Mouse (Mus musculus): ENCODE data around the gene St3gal6.
"Not testable (repeated sequence)": the region's sequence is repeated elsewhere in the genome, so short reads cannot be mapped to it uniquely, and the experiment has no call there.

The St3gal6 gene

DNA sequence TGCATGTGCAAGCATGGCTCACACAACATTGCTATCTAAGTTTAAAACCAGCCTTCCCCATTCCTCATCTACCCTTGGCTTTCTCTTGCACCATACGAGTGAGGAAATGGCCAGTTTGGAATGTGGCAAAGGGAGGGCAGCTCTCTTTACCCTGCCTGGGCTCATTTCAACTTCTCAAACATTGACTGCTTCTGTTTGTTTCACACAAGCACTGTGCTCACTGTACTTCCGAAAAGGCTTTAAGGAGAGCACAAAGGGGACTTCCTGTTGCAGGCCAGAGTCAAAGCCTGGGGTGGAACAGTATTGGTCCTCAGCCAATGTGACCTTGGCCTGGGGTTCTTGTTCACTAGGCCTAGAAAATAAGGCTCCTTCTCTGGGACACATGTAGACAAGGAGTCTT is 47.7 kb downstream of the St3gal6 start:
- DNase-seq (ENCODE audit: low read depth, low spot score): no peak

DNA sequence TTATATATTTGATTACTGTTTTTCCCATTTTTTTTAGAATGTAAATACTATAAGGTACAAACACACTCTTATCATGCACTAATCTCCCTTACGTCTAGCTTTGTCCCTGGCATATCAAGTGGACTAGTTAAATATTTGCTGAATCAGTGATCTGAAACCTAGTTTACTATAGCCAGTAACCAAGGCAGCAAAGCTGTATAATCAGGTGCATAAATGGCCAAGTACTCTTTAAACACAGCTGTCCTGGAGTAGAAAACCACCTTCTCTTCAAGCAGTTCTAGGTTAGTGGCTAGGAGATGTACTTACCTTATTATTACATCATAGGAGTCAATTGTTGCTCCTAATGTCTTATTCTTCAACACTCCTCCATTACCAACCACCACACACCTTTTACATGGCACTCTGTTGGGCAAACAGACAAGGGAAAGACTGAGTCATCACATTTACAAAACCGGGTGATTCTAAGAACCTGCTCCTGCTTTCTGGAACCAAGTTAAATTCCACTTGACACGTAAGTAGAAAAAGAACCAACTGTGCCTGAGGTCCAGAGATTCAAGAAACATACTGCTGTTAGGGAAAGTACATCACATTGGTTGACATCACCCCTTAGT is 48.4 kb downstream of the St3gal6 start:
- DNase-seq (ENCODE audit: low read depth, low spot score): no peak

DNA sequence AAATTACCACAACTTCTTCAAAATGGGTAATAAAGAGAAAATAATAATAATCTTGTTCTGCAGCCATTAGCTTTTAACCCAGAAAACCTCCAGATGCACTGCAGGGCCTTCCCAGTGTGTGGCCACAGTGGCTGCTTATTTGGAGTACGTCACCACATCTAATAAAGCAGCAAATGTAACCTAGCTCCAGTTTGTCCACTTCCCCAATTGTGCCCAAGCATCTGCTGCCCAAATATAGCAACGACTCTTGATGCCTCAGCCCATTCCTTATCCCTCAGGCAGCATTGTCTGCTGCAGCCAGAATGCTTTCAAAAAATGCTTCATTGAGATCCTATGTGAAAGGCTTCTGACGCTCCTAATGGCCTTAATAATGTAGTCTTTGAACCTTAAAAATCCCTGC is 49.2 kb downstream of the St3gal6 start:
- DNase-seq (ENCODE audit: low read depth, low spot score): no peak

DNA sequence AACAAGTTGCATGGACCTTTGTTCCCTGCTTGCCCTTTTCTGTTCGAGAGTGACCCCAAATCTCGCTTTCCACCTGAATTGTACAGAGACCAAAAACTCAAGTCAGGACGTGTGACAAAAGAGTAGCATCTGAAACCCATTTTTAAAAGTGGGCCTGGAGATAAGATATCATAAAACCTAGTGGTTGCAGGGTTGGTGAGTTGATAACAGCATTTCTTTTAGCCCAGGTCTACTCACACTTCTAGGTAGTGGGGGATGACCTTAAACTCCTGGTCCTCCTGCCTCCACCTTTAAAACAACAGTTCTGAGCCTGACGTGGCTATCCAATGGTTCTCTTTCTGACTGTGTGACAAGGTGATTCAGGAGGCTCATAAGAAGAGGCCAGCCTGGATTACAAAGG is 53.2 kb downstream of the St3gal6 start:
- DNase-seq (ENCODE audit: low read depth, low spot score): no peak

DNA sequence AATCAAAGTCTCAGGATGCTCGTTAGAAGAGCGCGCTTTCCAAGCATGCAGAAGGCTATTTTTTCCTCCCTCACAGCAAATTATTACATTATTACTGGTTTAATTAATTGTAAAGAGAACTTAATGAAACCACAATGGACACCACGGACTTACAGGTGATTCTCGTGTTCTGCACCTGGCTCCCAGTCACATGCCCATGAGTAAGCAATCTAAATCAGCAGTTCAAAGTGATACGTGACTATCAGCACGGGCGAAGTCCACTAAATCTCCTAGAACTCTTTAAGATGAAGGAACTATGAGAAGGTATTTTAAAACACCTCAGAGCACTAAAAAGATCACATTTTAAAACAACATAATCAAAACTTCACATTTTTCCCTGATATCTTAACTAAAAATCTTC is 54.0 kb downstream of the St3gal6 start:
- no peak for DNase-seq (ENCODE audit: low read depth, low spot score)

DNA sequence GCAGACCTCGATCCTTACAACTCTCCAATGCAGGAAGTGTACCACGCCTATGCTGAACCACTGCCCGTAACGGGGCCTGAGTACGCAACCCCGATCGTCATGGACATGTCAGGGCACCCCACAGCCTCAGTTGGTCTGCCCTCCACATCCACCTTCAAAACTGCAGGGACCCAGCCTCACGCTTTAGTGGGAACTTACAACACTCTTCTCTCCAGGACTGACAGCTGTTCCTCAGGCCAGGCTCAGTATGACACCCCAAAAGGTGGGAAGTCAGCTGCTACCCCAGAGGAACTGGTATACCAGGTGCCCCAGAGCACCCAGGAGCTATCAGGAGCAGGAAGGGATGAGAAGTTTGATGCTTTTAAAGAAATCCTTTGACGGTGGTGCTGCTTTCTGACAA is 58.6 kb downstream of the St3gal6 start:
- no peak for DNase-seq (ENCODE audit: low read depth, low spot score)

DNA sequence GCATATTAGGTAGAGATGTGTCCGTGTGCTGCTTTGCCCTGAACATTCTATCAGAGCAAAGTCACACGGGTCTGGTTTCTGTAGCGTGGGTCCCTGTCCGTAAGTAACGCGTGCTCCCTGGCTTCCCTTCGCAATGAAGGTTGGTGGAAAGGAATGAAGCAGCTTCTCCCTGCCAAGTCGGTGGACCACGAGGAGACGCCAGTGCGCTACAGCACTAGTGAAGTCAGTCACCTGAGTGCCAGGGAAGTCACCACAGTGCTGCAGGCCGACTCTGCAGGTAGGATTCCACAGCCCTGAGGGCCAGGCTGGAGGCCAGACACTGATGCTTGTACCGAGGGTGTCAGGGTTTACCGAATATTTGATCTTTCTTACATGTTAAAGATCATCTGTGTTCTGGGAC is 60.0 kb downstream of the St3gal6 start:
- no peak for DNase-seq (ENCODE audit: low read depth, low spot score)

DNA sequence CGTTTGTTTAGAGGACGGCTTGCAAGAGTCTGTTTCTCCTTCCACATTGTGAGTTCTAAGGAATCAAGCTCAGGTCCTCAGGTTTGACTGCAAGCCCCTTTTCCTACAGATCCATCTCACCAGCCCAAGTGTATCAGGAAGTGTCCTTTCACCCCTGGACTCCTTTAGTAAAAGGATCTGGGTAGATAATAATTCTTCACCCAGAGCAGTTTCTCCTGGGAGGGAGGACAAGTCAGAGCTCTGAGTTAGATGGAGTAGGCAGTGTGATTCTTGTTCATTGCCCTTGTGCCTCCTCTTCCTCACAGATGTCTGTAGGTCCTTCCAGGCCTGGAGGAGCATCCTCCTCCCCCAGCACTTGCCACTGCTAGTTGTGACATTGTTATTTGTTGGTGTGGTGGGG is 61.5 kb downstream of the St3gal6 start:
- no peak for DNase-seq (ENCODE audit: low read depth, low spot score)

DNA sequence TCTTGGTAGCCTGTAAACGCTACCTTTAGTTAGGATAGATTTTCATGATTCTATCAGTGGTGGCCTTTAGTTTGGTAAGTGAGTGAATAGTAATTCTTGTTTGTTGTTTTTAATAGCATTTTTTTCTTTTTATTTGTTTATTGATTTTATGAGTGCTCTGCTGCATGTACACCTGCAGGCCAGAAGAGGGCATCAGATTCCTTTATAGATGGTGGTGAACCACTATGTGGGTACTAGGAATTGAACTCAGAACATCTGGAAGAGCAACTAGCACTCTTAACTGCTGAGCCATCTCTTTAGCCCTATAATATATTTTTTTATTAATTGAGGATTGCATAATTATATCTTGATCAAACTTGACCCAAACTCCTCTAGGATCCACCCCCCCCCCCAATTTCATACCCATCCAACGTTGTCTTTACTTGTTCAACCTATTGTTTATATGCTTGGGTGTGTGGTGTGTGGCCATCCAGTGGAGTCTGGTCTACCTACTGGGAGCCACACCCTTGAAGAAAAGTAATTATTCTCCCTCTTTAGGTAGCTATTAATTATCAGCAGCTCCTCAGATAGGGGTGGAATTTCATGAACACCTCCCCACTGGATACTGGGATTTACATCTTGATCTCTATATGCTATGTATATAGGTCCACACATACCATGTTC is 62.1 kb downstream of the St3gal6 start:
- DNase-seq (ENCODE audit: low read depth, low spot score): peak; percentile 47

DNA sequence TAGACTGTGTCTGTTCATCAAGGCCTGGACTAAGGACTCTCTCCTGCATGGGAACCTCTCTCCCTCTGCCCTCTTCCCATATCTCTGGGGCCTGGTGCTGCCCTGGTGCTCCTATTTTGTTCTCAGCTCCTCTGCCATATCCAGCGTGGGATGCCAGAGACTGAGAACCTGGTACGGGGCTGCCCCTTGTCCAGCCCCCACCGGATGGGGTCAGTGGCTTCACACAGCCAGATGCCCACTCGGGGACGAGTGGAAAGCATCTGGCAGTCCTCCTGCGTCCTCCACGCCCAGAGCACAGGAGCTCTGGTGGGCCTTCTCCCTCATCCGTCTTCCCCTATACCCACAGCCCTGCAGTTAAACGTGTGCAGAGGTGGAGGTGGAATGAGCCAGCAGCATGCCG is 63.7 kb downstream of the St3gal6 start:
- no peak for DNase-seq (ENCODE audit: low read depth, low spot score)

DNA sequence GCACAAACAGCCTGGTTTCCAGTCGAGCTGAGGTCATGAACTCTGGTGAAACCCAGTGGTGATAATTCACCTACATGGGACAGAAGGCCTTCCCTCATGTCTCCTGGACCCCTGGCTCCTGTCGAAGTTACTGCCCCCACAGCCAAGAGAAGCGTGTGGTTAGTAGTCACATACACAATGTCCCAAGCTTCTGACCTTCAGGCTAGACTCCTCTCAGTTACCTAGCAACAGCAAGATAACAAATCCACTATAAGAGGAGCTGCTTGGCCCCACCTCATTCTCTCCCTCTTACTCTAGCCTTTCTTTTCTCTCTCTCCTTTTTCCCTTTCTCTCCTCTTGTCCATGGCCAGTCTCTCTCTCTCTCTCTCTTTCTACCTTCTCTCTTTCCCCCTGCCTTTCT is 64.1 kb downstream of the St3gal6 start:
- DNase-seq (ENCODE audit: low read depth, low spot score): not testable (repeated sequence)

DNA sequence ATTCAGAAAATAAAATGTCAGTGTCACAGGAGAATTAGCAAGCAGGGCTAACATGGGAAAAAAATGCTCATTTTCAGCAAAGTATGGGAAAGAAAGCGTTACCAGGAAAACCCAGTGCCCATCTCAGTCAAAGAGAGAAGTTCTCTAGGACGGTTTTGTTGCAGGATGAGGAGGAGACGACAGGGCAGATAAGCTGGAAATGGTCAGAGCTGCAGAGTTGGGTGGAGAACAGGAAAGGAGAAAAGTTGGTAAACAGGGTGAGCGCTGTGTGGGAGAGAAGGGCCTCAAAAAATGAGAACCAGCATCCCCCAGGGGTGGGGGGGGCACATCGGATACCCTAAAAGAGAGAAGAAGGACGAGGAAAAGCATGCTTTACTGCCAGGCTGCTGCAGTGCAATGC is 67.1 kb downstream of the St3gal6 start:
- DNase-seq (ENCODE audit: low read depth, low spot score): no peak

DNA sequence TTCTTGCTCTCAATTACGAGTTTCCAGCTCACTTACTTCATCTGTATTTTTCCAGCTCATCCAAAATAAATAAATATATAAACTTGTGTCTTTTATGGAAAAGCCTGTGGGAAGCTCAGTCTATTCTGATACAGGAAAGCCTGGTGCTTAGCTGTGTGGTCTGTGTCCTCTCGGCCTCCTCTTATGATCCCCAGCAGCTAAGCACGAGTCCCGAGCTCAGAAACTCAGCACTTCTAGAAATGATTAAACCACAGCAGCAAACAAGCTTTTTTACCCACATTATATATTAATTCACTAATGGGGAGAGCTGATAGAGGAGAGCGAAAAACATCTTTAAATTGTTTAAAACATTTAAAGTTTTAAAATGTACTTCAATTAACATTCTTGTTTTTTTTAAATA is 67.6 kb downstream of the St3gal6 start:
- no peak for DNase-seq (ENCODE audit: low read depth, low spot score)

DNA sequence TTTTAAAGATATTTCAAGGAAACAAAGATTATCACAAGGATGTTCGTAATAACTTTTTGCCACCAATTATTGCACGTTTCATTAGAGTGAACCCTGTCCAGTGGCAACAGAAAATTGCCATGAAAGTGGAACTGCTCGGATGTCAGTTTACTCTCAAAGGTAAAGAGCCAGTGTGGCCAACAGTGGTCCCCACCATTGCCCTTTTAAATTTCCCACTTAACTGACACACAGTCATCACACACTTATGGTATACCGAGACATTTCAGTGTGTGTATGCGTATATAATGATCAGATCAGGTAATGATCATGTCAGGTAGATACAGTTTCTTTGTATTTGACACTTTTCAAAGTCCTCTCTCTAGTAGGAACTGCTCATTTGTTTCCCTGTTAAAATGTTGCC is 68.9 kb downstream of the St3gal6 start:
- DNase-seq (ENCODE audit: low read depth, low spot score): no peak

DNA sequence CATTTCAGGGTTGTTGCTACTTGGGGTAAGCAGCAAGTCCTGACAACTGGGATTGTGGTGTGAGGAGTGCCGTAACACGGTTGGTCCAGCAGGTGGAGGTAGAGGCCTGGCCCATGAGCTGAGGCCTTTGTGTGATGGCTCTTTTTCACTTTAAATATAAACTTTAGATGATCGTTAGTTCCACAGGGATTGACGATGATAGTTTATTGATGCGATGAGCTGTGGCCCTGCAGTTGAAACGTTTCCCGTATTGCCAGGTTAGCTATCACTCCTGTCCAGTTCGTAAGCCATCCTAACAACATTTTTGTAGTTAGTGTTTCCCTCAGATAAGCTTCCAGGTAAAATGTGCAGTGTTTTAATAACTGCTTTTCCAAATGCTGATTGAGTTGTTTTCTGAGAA is 69.4 kb downstream of the St3gal6 start:
- DNase-seq (ENCODE audit: low read depth, low spot score): peak; percentile 74

DNA sequence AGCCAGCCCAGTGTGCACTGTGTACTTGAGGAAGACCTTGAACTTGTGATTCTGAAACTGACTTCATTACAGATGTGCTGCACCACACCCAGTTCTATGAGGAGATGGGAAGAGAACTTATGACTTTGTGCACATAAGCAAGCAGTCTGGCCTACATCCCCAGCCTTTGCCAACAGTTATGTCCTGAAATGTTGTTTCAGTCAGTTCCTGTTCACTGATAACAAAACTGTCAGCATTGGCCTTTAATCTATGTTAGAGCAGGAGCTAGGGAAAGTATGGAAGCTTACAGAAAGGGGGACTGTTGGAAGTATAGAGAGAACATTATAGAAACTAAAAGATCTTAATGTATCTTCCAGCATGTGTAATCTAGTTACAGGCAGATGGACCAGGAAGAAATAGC is 70.2 kb downstream of the St3gal6 start:
- no peak for DNase-seq (ENCODE audit: low read depth, low spot score)

DNA sequence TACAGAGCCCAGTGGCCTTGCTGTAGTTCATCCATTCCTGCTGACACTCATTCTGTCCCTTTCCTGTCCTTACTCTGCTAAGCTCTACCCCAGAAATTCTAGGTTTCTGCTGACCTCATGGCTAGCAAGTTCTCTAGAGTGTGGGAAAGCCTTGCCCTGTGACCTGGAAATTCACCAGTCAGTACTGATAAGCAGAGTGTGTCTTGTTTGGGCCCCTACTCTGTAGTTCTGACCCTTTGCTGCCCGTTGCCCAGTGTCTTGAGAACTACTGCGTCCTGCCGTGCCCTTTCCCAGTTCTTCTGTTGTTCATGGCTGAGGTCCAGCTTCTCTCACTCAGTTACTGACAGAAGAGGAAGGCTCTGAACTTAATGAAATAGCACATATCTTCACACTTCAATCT is 70.9 kb downstream of the St3gal6 start:
- no peak for DNase-seq (ENCODE audit: low read depth, low spot score)

DNA sequence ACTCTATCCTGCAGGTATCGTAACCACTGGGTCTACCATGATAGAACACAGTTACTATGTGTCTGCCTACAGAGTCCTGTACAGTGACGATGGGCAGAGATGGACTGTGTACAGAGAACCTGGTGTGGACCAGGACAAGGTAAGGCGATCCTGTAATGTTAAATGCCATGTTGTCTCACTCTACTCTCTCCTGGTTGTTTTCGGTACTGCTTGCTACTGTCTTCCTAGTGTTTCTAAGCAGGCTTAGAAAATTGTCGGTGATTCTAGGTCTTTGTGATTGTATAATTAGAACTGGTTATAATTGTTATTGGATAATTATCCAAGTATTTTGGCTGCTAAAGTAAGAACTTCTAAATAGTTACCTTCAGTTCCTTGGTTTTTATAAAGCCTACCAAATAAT is 72.4 kb downstream of the St3gal6 start:
- no peak for DNase-seq (ENCODE audit: low read depth, low spot score)

DNA sequence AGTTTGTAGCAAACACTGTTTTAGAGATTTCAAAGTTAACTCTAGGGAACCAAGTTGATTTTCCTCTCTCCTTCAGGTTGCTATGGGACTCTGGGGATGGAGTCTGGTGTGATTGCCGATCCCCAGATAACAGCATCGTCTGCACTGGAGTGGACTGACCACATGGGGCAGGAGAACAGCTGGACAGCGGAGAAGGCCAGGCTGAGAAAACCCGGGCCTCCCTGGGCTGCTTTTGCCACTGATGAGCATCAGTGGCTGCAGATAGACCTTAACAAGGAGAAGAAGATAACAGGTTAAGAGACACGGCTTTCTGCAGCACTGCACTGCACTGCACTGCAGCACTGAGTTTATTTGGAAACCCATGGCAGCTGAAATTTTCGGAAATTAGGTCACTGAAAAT is 73.4 kb downstream of the St3gal6 start:
- peak; percentile 25 for DNase-seq (ENCODE audit: low read depth, low spot score)

DNA sequence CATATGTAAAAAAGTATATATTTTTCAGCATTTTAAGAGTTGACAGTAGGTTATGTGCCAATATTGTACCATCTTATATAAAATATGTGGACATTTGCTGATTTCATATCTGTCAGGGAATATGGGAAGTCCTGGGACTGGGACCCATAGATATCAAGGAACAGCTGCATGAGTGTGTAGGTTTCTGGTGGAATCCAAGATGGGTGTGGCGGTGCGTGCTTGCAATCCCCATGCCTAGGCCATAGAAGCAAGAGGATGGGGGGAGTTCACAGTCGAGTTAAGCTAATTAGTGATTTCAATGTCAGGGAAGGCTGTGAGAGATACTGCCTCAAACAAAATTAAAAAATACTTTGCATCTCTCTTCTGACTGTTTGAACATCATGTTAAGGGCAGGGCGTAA is 75.0 kb downstream of the St3gal6 start:
- no peak for DNase-seq (ENCODE audit: low read depth, low spot score)

DNA sequence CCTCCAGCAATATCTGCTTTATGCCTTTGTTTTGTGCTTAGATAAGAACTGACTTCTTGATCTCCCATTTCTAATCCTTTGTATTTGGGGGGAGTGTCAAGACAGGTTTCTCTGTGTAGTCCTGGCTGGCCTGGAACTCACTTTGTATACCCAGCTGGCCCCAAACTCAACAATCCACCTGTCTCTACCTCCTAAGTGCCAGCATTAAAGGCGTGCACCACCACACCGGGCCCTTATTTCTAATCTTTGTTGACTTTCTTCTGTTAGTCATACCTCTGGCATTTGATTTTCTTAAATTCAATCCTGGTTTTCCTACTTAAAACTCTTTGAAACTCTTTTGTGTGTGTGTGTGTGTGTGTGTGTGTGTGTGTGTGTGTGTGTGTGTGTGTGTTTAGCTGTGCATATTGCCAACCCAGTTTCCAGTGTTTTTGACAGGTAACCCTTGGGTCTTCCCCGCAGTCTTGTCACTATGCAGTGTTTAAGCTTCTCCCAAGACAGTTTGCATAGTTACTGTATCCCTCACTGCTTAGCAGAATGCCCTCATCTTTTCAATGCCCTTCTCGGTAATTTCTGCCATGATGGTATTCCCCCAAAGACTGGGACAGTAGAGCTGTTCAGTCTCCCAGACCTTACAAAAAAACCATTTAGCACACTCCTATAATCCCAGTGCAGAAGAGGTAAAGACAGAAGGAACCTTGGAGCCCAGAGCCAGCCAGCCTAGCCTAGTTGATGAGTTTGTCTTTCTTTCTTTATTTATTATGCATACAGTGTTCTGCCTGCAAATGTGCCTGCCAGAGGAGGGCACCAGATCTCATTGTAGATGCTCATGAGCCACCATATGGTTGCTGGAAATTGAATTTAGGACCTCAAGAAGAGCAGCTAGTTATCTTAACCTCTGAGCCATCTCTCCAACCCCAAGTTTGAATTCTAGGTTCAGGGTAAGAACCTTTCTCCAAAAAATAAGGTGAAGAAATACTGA is 77.5 kb downstream of the St3gal6 start:
- DNase-seq (ENCODE audit: low read depth, low spot score): peak; percentile 9

DNA sequence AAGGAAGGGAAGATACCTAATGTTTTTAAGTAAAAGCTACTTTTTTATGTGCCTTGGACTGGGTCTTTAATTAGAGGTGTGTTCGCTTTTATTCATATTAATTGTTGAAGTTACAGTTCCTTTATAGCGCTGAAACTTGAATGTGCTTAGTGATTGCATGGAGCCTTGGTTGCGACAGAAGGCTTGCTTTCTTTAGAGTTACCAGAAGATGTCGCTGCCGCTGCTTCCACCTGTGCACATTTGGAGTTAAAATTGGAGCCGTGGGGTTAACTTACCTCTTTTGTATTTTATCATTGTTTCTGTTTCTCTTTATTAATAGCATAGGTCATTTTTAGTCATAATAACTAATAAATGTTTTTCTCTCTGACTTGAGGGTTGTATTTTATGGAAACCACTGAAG is 79.3 kb downstream of the St3gal6 start:
- no peak for DNase-seq (ENCODE audit: low read depth, low spot score)

DNA sequence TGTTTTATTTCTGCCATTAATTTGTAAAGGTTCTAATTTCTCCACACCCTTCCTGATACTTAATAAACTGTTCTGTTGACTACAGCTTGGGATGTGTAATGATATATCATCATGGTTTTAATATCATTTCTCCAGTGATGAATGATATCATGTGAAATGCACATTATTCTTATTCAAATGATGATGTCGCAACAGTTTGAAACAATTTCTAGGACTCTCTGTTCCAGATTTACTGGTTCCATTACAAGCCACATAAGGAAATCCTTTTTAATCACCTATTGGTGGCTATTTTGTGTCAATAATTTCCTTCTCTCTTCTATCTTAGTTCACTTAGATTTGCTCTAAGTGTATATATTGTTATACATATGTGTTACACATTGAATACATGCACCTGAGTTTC is 91.7 kb downstream of the St3gal6 start:
- DNase-seq (ENCODE audit: low read depth, low spot score): no peak
